Mouse (Mus musculus) CH12.LX (cell line): ENCODE results near the gene Dennd5a. TPM values are rescaled to one million over a fixed set of nuclear protein-coding genes. Genes with fewer than 3 reads are reported as not detected.
"Not testable (repeated sequence)": the region's sequence is repeated elsewhere in the genome, so short reads cannot be mapped to it uniquely, and the experiment has no call there.

Experiments used
- DNase-seq: peaks from one replicate; pipeline ENCODE4 v3.0.0-alpha.2; 2013; ENCODE audit errors: extremely low read depth
- H3K27ac ChIP-seq: 2 replicates; pipeline ENCODE4 v1.5.1; 2012; ENCODE audit warnings: low read depth, mild to moderate bottlenecking, control low read depth, moderate library complexity; ENCODE audit not compliant: insufficient read depth
- H3K27me3 ChIP-seq: replicated peaks from 2 replicates; pipeline ENCODE3; 2012; ENCODE audit warnings: inconsistent platforms
- H3K36me3 ChIP-seq, 2 experiments: replicated peaks in 1 of 2; 2 replicates each; pipeline versions ENCODE3 to v1.6.1; 2012; ENCODE audit warnings: inconsistent platforms in 1 of 2, low read length in 1 of 2, mild to moderate bottlenecking in 1 of 2, mixed read lengths in 1 of 2, moderate library complexity in 1 of 2; ENCODE audit not compliant: control insufficient read depth in 1 of 2, insufficient read depth in 1 of 2
- H3K4me1 ChIP-seq, 2 experiments: 2 replicates each; pipeline ENCODE4 v1.6.1; 2012; ENCODE audit warnings: inconsistent platforms in 1 of 2, moderate library complexity in 1 of 2; ENCODE audit not compliant: insufficient read depth in 2 of 2, control insufficient read depth in 1 of 2
- H3K4me2 ChIP-seq: 2 replicates; pipeline ENCODE4 v1.6.1; 2012; ENCODE audit warnings: low read depth, mild to moderate bottlenecking, control low read depth; ENCODE audit not compliant: poor library complexity, insufficient read depth, severe bottlenecking
- H3K4me3 ChIP-seq, 3 experiments: fragments of 150-350 bp in 1 of 3; sonication (generic) in 1 of 3; replicated peaks in 1 of 3; 2 replicates each; pipeline versions ENCODE3 to v1.5.1; 2011 to 2012; ENCODE audit warnings: low read depth in 2 of 3, low read length in 2 of 3, mild to moderate bottlenecking in 2 of 3, moderate library complexity in 2 of 3, control low read depth in 1 of 3, improper control_type of control experiment in 1 of 3, inconsistent platforms in 1 of 3, mixed read lengths in 1 of 3; ENCODE audit not compliant: poor library complexity in 1 of 3
- H3K79me2 ChIP-seq: replicated peaks from 2 replicates; pipeline ENCODE4 v1.6.1; 2012; ENCODE audit warnings: mild to moderate bottlenecking, moderate library complexity; ENCODE audit not compliant: control insufficient read depth, poor library complexity, insufficient read depth, severe bottlenecking; ENCODE audit errors: extremely low read depth
- H3K9ac ChIP-seq: 2 replicates; pipeline ENCODE4 v1.6.1; 2012; ENCODE audit warnings: low read depth, mild to moderate bottlenecking, control low read depth, moderate library complexity; ENCODE audit not compliant: insufficient read depth
- H3K9me3 ChIP-seq: replicated peaks from 2 replicates; pipeline ENCODE3; 2012; ENCODE audit warnings: low read length, inconsistent platforms, mixed read lengths
- CHD1 ChIP-seq: IDR thresholded peaks from 2 replicates; pipeline ENCODE4 v1.6.1; 2012; ENCODE audit warnings: low read depth, low read length, improper control_type of control experiment, inconsistent platforms
- CTCF ChIP-seq, 2 experiments: IDR thresholded peaks in 1 of 2; conservative IDR thresholded peaks in 1 of 2; 2 replicates each; pipeline ENCODE4 v1.5.1; 2011 to 2012; ENCODE audit warnings: low read depth in 2 of 2, low read length in 2 of 2, improper control_type of control experiment in 1 of 2, inconsistent platforms in 1 of 2, mild to moderate bottlenecking in 1 of 2, moderate library complexity in 1 of 2
- EP300 ChIP-seq: IDR thresholded peaks from 2 replicates; pipeline ENCODE4 v1.6.1; 2011; ENCODE audit warnings: low read length, improper control_type of control experiment
- GABPA ChIP-seq: IDR thresholded peaks from 2 replicates; pipeline ENCODE4 v1.6.1; 2012; ENCODE audit warnings: low read depth, low read length, improper control_type of control experiment, inconsistent platforms; ENCODE audit not compliant: insufficient replicate concordance
- IRF4 ChIP-seq: IDR thresholded peaks from 2 replicates; pipeline ENCODE4 v1.6.1; 2014; ENCODE audit warnings: low read depth, mild to moderate bottlenecking, inconsistent platforms, low read length, improper control_type of control experiment
- JUND ChIP-seq: conservative IDR thresholded peaks from 2 replicates; pipeline ENCODE4 v1.6.1; 2011; ENCODE audit warnings: low read depth, low read length, improper control_type of control experiment
- MAFK ChIP-seq: IDR thresholded peaks from 2 replicates; pipeline ENCODE4 v1.6.1; 2011; ENCODE audit warnings: low read length, improper control_type of control experiment; ENCODE audit not compliant: insufficient replicate concordance
- MEF2A ChIP-seq: IDR thresholded peaks from 2 replicates; pipeline ENCODE4 v1.6.1; 2014; ENCODE audit warnings: low read depth, mild to moderate bottlenecking, inconsistent platforms, low read length, improper control_type of control experiment, borderline replicate concordance
- MXI1 ChIP-seq: IDR thresholded peaks from 2 replicates; pipeline ENCODE4 v1.6.1; 2011; ENCODE audit warnings: mild to moderate bottlenecking, low read depth, low read length, improper control_type of control experiment
- MYC ChIP-seq: IDR thresholded peaks from 2 replicates; pipeline ENCODE4 v1.6.1; 2011; ENCODE audit warnings: low read depth, mild to moderate bottlenecking, improper control_type of control experiment, low read length
- NELFE ChIP-seq: IDR thresholded peaks from 2 replicates; pipeline ENCODE4 v1.6.1; 2011; ENCODE audit warnings: low read depth, low read length, improper control_type of control experiment
- PAX5 ChIP-seq: IDR thresholded peaks from 2 replicates; pipeline ENCODE4 v1.6.1; 2012; ENCODE audit warnings: low read length, inconsistent platforms, mixed read lengths
- SIN3A ChIP-seq: IDR thresholded peaks from 2 replicates; pipeline ENCODE4 v1.6.1; 2012; ENCODE audit warnings: low read length, improper control_type of control experiment, inconsistent platforms
- TBP ChIP-seq: conservative IDR thresholded peaks from 2 replicates; pipeline ENCODE4 v1.6.1; 2011; ENCODE audit warnings: low read depth, low read length, improper control_type of control experiment
- TCF12 ChIP-seq: IDR thresholded peaks from 2 replicates; pipeline ENCODE4 v1.6.1; 2014; ENCODE audit warnings: low read depth, mild to moderate bottlenecking, inconsistent platforms, low read length, improper control_type of control experiment
- USF1 ChIP-seq: IDR thresholded peaks from 2 replicates; pipeline ENCODE4 v1.6.1; 2014; ENCODE audit warnings: low read depth, mild to moderate bottlenecking, inconsistent platforms, low read length, improper control_type of control experiment
- ZC3H11A ChIP-seq: IDR thresholded peaks from 2 replicates; pipeline ENCODE4 v1.6.1; 2012; ENCODE audit warnings: low read depth, mild to moderate bottlenecking, inconsistent platforms, low read length, improper control_type of control experiment
- ZKSCAN1 ChIP-seq: IDR thresholded peaks from 2 replicates; pipeline ENCODE4 v1.6.1; 2012; ENCODE audit warnings: low read depth, inconsistent platforms, low read length, improper control_type of control experiment, borderline replicate concordance
- dilution Hi-C: fragments of 300-500 bp; cut with MboI; formaldehyde crosslinking; loops from 2 replicates; pipeline ENCODE4 v1.14.3; 2020; ENCODE audit warnings: low sequenced_read_pairs; ENCODE audit not compliant: extremely low pct_unique_long_range_greater_than_20kb, extremely low pct_ligation_motif_present
- in situ Hi-C: fragments of 300-500 bp; cut with MboI; formaldehyde crosslinking; loops from 3 replicates; pipeline ENCODE4 v1.14.3; 2019; ENCODE audit warnings: low sequenced_read_pairs, low pct_ligation_motif_present, low pct_unique_long_range_greater_than_20kb, mixed read lengths
- polyA plus RNA-seq: library from polyadenylated mRNA; unstranded; fragments of >175 nt; gene quantifications from 2 replicates; pipeline ENCODE4 v1.2.1, GENCODE M21; 2012; ENCODE audit warnings: low read depth; ENCODE audit not compliant: insufficient read length
- total RNA-seq, 2 experiments: library from RNA; depleted of rRNA; stranded (reverse); fragments of 300-350 nt in 1 of 2; fragments of >200 nt in 1 of 2; gene quantifications; 2 replicates each; pipeline ENCODE4 v1.2.3; 2012 to 2014

Gene Dennd5a
- total and polyA plus RNA-seq, 3 experiments = 20.7 to 29.5 (median 24.6) TPM

DNA sequence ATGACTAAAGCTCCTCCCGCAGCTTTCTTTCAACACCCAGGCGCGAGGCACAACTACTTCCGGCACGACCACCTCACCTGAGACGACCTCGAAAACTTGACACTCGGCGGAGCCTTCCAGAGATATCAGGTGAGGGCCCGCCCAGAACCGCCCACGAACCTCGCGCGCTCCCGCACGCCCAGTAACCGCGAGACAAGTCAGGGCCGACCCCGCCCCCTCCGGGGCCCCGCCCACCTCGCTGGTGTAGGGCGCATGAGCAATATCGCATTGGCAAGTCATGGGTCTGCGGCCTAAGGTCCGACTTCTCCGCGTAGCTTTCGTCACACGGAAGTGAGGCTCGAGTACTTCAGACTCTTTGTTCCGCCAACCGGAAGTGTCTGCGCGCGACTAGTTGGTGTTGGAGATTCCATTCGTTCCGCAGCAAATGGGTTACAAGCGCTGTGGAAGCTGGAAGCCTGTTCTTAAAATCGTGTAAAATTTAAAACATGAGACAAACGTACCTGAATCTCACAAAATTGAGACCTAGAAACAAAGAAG, 25.9 kb upstream of the Dennd5a start (continued):
- peak; percentile 71; the same call in 1 of the 2 replicates for TF ChIP-seq NELFE
- TF ChIP-seq TCF12 = peak; percentile 74; the same call in 1 of the 2 replicates
- TF ChIP-seq MEF2A = peak; percentile 49; the same call in 1 of the 2 replicates
- no peak; the same call in 1 of the 2 replicates for TF ChIP-seq GABPA
- TF ChIP-seq SIN3A = peak; percentile 94
- TF ChIP-seq MXI1 = peak; percentile 87
- TF ChIP-seq CTCF (conservative IDR thresholded peaks at IDR 0.05 in 1 of 2, IDR thresholded peaks at IDR 0.05 in 1 of 2; ENCODE audit: low read depth in 2 of 2, low read length in 2 of 2) = no peak
- no peak; the same call in 1 of the 2 replicates for TF ChIP-seq MYC
- no peak for TF ChIP-seq USF1
- 0 out of 2 replicates have a peak, but pooled peaks have one; percentile 42 for TF ChIP-seq MAFK

DNA sequence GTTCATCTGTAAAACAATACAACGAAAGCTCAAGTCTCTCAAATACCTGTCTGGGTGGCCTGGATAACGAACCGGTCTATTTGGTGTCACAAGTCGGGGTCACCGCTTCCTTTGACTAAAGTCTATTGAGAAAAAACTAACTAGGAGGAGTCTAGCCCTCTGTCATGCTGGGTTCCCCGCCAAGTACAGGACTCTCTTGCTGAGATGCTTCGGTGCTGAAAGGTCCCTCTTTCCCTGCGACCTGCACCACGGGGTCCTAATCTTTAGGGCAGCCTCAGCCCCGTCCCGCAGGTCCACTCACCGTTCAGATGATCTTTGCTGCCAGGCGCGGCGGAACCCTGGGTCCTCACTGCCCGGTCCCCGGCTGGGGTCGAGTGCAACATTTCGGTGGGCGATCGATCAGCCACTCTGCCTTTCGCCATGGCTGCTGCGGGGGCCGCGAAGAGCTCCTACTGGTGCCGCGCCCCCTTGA, 25.4 kb upstream of the Dennd5a start:
- peaks cover 0 to 18% of the 10 kb centered on the region in 2 experiments; a peak in 1 of 4 replicates for H3K4me1 ChIP-seq
- H3K9me3 ChIP-seq = no peaks in the 10 kb centered on the region
- peak overlapping the region; percentile 81 for H3K9ac ChIP-seq
- peaks cover 11 to 25% of the 10 kb centered on the region in 2 experiments for H3K36me3 ChIP-seq
- H3K79me2 ChIP-seq = peaks cover 12% of the 10 kb centered on the region
- no peaks in the 10 kb centered on the region for H3K27me3 ChIP-seq
- H3K4me2 ChIP-seq = peak overlapping the region; percentile 53
- peak; percentile 21 for DNase-seq
- TF ChIP-seq MEF2A (no peak), IRF4 (no peak), EP300 (no peak), MYC (no peak), SIN3A (no peak; the same call in 1 of the 2 replicates), JUND (no peak), PAX5 (no peak), CHD1 (no peak), ZC3H11A (no peak), ZKSCAN1 (no peak)
- H3K4me3 ChIP-seq = peak overlapping the region; percentile 70 to 86 (median 79)
- dilution Hi-C loops (no loop called here), in situ Hi-C loops (no loop called here)
- H3K27ac ChIP-seq = no peak overlapping the region

DNA sequence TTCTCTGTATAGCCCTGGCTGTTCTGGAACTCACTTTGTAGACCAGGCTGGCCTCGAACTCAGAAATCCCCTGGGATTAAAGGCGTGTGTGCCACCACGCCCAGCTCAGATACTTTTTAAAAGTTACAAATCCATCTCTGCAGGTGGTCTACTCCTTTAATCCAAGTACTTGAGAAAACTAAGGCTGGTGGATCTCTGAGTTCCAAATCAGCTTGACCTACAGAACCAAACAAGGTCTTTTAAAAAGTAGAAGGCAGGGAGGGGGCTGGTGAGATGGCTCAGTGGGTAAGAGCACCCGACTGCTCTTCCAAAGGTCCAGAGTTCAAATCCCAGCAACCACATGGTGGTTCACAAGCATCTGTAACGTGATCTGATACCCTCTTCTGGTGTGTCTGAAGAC, 24.3 kb upstream of the Dennd5a start:
- 0 out of 2 replicates have a peak, but pooled peaks have one; percentile 30 for TF ChIP-seq TBP
- Histone ChIP-seq H3K4me1 (peaks cover 0 to 18% of the 10 kb centered on the region in 2 experiments; a peak in 1 of 4 replicates), H3K79me2 (peaks cover 12% of the 10 kb centered on the region), H3K9ac (0 out of 2 replicates have a peak overlapping the region, but pooled peaks have one; percentile 81), H3K4me2 (peak overlapping the region; percentile 53), H3K36me3 (peaks cover 13 to 33% of the 10 kb centered on the region in 2 experiments)
- H3K9me3 ChIP-seq, H3K27ac ChIP-seq, H3K4me3 ChIP-seq, DNase-seq, in situ Hi-C loops, dilution Hi-C loops, H3K27me3 ChIP-seq: not testable (repeated sequence)
